Mouse (Mus musculus): ENCODE results near the gene Amdhd2.

DNA sequence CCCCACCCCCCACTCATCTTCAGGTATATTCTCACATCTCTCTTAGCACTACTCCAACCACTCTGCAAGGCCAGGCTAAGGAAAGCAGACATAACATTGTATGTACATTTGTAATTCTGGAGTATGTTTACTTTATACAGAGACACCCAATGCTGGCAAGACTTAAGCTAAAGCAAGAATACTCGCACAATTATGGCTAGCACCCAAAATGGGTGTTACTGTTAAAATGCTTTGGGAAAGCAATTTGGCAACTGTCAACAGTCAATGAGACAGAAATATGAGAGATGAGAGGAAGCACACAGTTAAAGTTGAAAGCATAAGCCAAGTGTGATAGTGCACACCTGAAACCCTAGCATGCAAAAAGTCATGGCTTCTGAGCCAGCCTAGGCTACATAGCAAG is 52.3 kb downstream of the Amdhd2 start:
- no peak for TF ChIP-seq CTCF (IDR thresholded peaks at IDR 0.05; ENCODE audit: borderline replicate concordance, insufficient read depth, low read length)
- TF ChIP-seq POLR2A (IDR thresholded peaks at IDR 0.05; ENCODE audit: low read depth, low read length), result no peak
